Mouse (Mus musculus): ENCODE data around the gene Prrx2. TPM values are rescaled to one million over a fixed set of nuclear protein-coding genes. Genes with fewer than 3 reads are reported as not detected.

Gene Prrx2
- total RNA-seq (2021), result 1 to 10 TPM; 3.1 to 4.9 TPM

DNA sequence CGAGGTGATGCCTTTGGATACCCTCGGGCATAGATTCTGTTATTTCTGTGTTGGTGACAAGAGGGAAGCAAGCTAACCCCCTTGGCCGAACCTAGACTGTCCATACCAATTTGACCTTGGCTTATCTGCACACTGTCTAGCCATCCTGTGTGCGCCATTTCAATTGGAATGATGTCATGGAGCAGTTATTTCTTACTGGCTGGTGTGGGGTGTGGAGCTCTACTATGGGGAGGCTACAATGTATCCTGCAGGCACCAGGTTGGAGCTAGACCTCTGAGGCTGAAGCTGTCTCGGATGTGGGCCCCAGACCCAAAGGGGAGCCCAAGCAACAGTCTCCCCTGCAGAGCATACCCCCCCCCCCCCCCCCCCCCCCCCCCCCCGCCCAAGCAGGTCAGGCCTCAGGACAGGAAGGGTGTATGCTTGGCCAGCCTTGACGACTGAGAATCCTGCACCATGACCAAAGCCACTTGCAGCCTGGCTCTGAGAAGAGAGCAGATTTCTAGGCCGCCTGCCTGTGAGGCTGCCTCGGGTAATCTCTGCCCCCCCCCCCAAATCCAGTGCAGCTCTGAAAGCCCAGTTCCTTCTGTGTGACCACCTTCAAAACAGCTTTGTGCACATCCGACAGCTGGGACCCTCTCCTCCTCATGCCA, at the start of gene Prrx2:
TSS of gene Prrx2 (plus strand) at position 600 of the 650 bp plus-strand sequence.
- intact Hi-C loops (cut with DNase I), result no loop called here
- no peak for DNase-seq

- intact Hi-C loops (cut with DNase I), result no loop called here
- no peak for DNase-seq
Measured at GRCm38 (mm10) chr2:30787466-30787865, 47.3 kb upstream of the Prrx2 start.

GRCm38 (mm10) chr2:30792061-30792460, 42.7 kb upstream of the Prrx2 start:
- DNase-seq, result no peak
- intact Hi-C loops (cut with DNase I), result loop anchor here (5.0 kb wide), 2 partner anchors 70 to 130 kb away; no protein-coding TSS in a partner anchor

GRCm38 (mm10) chr2:30794179-30795108, 40.3 kb upstream of the Prrx2 start:
- intact Hi-C loops (cut with DNase I), result loop anchor here (1.0 to 5.0 kb wide), 7 partner anchors 72 to 359 kb away; no protein-coding TSS in a partner anchor
- peak; percentile 98 to 99 for DNase-seq

DNA sequence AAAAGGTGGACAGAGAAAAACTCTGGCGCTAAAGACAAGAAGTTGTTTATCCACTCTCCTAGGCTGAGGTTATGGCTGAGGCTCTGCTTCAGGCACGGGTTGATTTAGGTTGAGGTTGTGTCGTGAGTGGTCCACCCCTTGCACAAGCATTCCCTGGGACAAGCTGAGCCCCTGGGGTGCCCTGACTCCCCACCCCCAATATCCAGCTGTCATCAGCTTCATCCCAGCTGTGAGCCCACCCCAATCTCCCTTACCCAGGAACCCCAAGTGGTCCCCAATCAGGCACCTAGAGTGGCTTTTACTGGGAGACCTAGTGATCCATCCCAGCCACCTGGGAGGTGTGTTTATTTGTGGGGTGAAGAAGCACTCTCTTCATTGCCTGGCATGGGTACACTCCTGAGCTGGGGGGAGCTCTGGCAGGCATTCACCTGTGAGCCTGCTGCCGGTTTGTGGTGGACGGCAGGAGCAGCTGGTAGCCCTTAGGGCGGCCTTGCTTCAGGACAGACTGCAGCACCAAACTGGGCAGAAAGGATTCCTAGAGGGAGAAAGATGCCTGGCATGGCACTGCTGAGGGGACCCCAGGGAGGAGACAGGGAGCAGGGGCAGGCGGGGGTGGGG, 39.4 kb upstream of the Prrx2 start:
- intact Hi-C loops (cut with DNase I), result loop anchor here (2.0 kb wide), 2 partner anchors 139 to 355 kb away; no protein-coding TSS in a partner anchor
- no peak for DNase-seq

GRCm38 (mm10) chr2:30795889-30796275, 38.9 kb upstream of the Prrx2 start:
- DNase-seq, result no peak
- intact Hi-C loops (cut with DNase I), result loop anchor here (2.0 kb wide), 2 partner anchors 139 to 355 kb away; no protein-coding TSS in a partner anchor

- peak; percentile 74 to 75 for DNase-seq
- intact Hi-C loops (cut with DNase I), result no loop called here
Measured at GRCm38 (mm10) chr2:30796382-30796781, 38.4 kb upstream of the Prrx2 start.

DNA sequence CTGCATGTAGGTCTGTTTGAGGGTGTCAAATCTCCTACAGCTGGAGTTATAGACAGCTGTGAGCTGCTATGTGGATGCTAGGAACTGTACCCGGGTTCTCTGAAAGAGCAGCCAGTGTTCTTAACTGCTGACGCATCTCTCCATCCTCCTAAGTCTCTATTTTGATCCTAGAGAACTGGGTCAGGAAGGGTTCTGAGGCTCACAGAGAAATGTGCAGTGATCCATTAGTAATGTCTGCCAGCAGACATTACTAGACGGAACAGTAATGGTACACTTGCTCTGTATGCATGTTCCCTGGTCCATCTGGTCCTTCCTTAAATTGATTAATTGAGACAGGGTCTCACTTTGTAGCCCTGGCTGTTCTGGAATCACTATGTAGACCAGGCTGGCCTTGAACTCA, 35.3 kb upstream of the Prrx2 start:
- intact Hi-C loops (cut with DNase I), result no loop called here
- DNase-seq, result no peak

DNA sequence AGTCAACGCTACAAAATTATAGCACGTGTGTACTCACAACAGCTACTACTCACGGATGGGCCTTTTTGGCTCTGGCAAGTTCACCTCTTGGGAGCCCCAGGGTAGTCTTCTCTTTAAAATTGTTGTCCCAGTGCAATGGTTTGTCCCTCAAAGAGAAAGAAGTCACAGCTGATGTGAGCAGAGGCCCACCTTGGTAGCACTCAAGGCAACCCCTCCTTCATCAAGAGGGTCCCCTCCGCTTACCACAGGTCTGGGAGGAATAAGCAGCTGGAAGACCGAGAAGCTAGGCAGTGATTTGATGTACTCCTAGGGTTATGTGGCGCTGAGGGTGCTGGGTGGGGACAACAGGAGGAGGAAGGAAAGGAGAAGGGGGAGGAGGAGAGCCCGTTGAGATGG, 34.1 kb upstream of the Prrx2 start:
- DNase-seq, result no peak
- intact Hi-C loops (cut with DNase I), result no loop called here

- intact Hi-C loops (cut with DNase I), result no loop called here
- peak; percentile 53 to 57 for DNase-seq
Measured at GRCm38 (mm10) chr2:30801067-30801852, 33.5 kb upstream of the Prrx2 start.

DNA sequence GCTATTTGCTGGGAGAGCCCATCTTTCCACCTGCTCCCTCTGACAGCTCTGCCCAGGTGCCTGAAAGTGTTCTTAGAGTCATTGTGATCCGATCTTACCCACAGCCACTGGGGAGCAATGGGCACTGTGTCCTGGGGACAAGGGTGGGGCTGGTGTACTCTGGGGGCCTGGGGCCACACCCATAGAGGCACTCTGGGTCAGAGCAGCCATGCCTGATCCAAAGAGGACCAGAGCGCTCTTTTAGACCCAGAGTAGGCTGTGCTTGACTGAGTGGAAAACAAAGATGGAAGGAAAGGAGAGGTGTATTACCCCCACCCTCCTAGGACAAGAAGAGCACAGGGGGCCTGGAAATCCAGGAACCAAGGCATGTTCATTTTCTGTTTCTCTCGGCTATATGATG, 31.2 kb upstream of the Prrx2 start, which contains the start of gene 1700001O22Rik:
TSS of gene 1700001O22Rik (minus strand) at position 58 of the 400 bp plus-strand sequence.
- no peak for DNase-seq
- intact Hi-C loops (cut with DNase I), result no loop called here

GRCm38 (mm10) chr2:30805983-30806382, 28.8 kb upstream of the Prrx2 start:
- intact Hi-C loops (cut with DNase I), result no loop called here

GRCm38 (mm10) chr2:30807147-30807647, 27.6 kb upstream of the Prrx2 start:
- DNase-seq, result no peak
- intact Hi-C loops (cut with DNase I), result no loop called here

More at GRCm38 (mm10) chr2:30805983-30806382, 28.8 kb upstream of the Prrx2 start:
- DNase-seq, result no peak

GRCm38 (mm10) chr2:30807648-30808295, 27.0 kb upstream of the Prrx2 start, which contains the start of gene Ntmt1:
Ntmt1 (plus strand) TSS chr2:30807826.
- intact Hi-C loops (cut with DNase I), result no loop called here

DNA sequence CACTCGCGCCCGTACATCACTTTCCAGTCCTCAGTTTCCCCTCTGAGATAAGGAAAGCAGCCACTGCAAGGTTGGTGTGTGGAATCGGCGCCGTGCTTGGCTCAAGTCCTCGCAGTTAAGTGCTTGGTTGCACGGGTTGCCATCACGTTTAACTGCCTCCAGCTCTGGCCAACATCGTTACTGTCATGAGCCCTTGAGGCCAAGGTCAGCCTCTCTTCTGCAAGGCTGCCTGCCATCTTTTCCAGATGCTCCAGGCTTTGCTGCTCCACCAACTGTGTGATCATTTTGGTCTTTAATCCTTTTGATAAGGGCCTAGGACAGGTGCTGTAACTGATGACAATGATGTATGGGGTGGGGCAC, 26.5 kb upstream of the Prrx2 start:
- intact Hi-C loops (cut with DNase I), result no loop called here
- no peak for DNase-seq

More at GRCm38 (mm10) chr2:30807648-30808295, 27.0 kb upstream of the Prrx2 start, which contains the start of gene Ntmt1:
- peak; percentile 100 for DNase-seq

DNA sequence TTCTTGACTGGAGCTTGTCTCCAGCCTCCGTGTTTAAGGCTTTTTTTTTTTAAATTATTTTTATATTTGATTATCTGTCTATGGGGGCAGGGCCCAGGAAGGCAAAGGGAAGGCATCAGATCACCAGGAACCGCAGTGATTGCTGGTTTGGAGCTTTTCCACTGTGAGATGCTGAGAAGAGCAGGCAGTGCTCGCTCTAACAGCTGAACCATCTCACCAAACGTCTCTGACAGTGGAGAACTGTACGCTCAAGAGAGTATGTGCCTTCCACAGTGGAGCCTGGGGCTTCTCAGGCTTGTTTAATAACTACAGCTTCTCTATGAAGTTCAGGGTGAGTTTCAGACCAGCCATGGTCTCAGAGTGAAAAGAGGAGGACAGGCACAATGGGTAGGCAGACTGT, 25.3 kb upstream of the Prrx2 start:
- no peak for DNase-seq
- intact Hi-C loops (cut with DNase I), result no loop called here

GRCm38 (mm10) chr2:30810573-30810972, 24.2 kb upstream of the Prrx2 start:
- DNase-seq, result no peak
- intact Hi-C loops (cut with DNase I), result no loop called here

GRCm38 (mm10) chr2:30816383-30816782, 18.4 kb upstream of the Prrx2 start:
- no peak for DNase-seq
- intact Hi-C loops (cut with DNase I), result no loop called here

GRCm38 (mm10) chr2:30819873-30820272, 14.9 kb upstream of the Prrx2 start:
- DNase-seq, result no peak
- intact Hi-C loops (cut with DNase I), result no loop called here

Measured in heart, postnatal 10 days (tissue).